Mouse (Mus musculus): ENCODE measurements around the gene Snap23. TPM values are rescaled to one million over a fixed set of nuclear protein-coding genes. Genes with fewer than 3 reads are reported as not detected.

The Snap23 gene
- total RNA-seq, 2 experiments from 2014 or later: 104 to 110 TPM

DNA sequence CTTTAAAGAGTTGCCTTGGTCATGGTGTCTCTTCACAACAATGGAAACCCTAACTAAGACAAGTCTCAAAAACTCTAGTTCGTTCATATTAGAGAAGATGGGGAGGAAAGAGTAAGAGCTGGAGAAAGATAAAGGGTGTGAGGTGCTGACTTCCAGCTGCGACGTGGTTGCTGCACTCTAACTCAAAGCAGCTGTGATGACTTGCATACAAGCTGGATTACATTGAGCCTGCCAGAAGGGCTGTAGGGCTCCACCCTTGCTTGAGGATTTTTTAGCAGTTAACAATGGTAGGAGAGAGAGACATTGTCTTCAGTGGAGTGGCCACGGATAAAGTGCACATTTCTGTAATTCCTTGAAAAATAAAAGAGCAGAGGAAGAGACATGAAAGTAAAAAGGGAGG, 79.3 kb downstream of the Snap23 start:
- no peak for ATAC-seq (ENCODE audit: poor library complexity, severe bottlenecking)

Other genes with a start within 250 kb of the Snap23 start
- 11.4 and 21.7 TPM in 2 replicates for gene Vps39, start 214.5 kb upstream of the Snap23 start, total RNA-seq (2015)
- 24.9 and 26.6 TPM in 2 replicates for gene Vps39, start 214.5 kb upstream of the Snap23 start, total RNA-seq (2017)
- gene Ganc, start 163.8 kb upstream of the Snap23 start, total RNA-seq (2015): 10.8 and 11.9 TPM in 2 replicates
- 20.7 and 21.0 TPM in 2 replicates for gene Ganc, start 163.8 kb upstream of the Snap23 start, total RNA-seq (2017)
- 18.5 and 20.3 TPM in 2 replicates for gene Tmem87a, start 163.6 kb upstream of the Snap23 start, total RNA-seq (2015)
- gene Tmem87a, start 163.6 kb upstream of the Snap23 start, total RNA-seq (2017): 41.7 and 46.8 TPM in 2 replicates
- 0.41 and 1.2 TPM in 2 replicates for gene Capn3, start 111.7 kb upstream of the Snap23 start, total RNA-seq (2015)
- gene Capn3, start 111.7 kb upstream of the Snap23 start, total RNA-seq (2017): 0.15 TPM in 1 of 2 replicates, not detected in the other
- gene Zfp106, start 3.8 kb upstream of the Snap23 start, total RNA-seq (2015): 73.6 and 82.4 TPM in 2 replicates
- gene Zfp106, start 3.8 kb upstream of the Snap23 start, total RNA-seq (2017): 57.3 and 84.2 TPM in 2 replicates
- gene Haus2, start 41.7 kb downstream of the Snap23 start, total RNA-seq (2015): 15.6 and 20.1 TPM in 2 replicates
- 7.8 and 12.1 TPM in 2 replicates for gene Haus2, start 41.7 kb downstream of the Snap23 start, total RNA-seq (2017)
- 21.2 and 24.6 TPM in 2 replicates for gene Lrrc57, start 41.8 kb downstream of the Snap23 start, total RNA-seq (2015)
- gene Lrrc57, start 41.8 kb downstream of the Snap23 start, total RNA-seq (2017): 19.6 and 21.3 TPM in 2 replicates
- 23.6 and 26.2 TPM in 2 replicates for gene Stard9, start 61.5 kb downstream of the Snap23 start, total RNA-seq (2015)
- 16.4 and 20.9 TPM in 2 replicates for gene Stard9, start 61.5 kb downstream of the Snap23 start, total RNA-seq (2017)

All from megakaryocyte, adult 5-6 weeks (primary cell).